Mouse (Mus musculus) limb, embryonic 13.5 days (tissue): ENCODE results near the gene Spire2. TPM values are rescaled to one million over a fixed set of nuclear protein-coding genes. Genes with fewer than 3 reads are reported as not detected.
A peak's percentile ranks its signal among the peaks of the same experiment; 100 is the strongest.
"Not testable (repeated sequence)": the region's sequence is repeated elsewhere in the genome, so short reads cannot be mapped to it uniquely, and the experiment has no call there.

Experiments used
- ATAC-seq: fragments of 200-750 bp; cut with Nextera tagmentation; 2 replicates; pipeline ENCODE4 v1.8.0; 2017; ENCODE audit warnings: low read depth, moderate number of reproducible peaks, moderate TSS enrichment; ENCODE audit not compliant: low FRiP score
- H3K27ac ChIP-seq: fragments of 300-500 bp; sonication (generic); 2 replicates; pipeline ENCODE4 v1.5.1; 2015; ENCODE audit warnings: inconsistent platforms, mild to moderate bottlenecking, moderate library complexity
- H3K27me3 ChIP-seq: fragments of 300-500 bp; sonication (generic); 2 replicates; pipeline ENCODE4 v1.6.1; 2015; ENCODE audit warnings: mild to moderate bottlenecking, inconsistent platforms
- H3K36me3 ChIP-seq: fragments of 300-500 bp; sonication (generic); 2 replicates; pipeline ENCODE4 v1.6.1; 2015; ENCODE audit warnings: inconsistent platforms, mild to moderate bottlenecking, moderate library complexity
- H3K4me1 ChIP-seq: fragments of 300-500 bp; sonication (generic); 2 replicates; pipeline ENCODE4 v1.6.1; 2015; ENCODE audit warnings: inconsistent platforms
- H3K4me2 ChIP-seq: fragments of 300-500 bp; sonication (generic); replicated peaks from 2 replicates; pipeline ENCODE4 v1.6.1; 2015; ENCODE audit warnings: inconsistent platforms, mild to moderate bottlenecking, moderate library complexity
- H3K4me3 ChIP-seq: fragments of 300-500 bp; sonication (generic); 2 replicates; pipeline ENCODE4 v1.5.1; 2015; ENCODE audit warnings: moderate library complexity, mild to moderate bottlenecking, inconsistent platforms
- H3K9ac ChIP-seq: fragments of 300-500 bp; sonication (generic); 2 replicates; pipeline ENCODE4 v1.6.1; 2015; ENCODE audit warnings: mild to moderate bottlenecking, inconsistent platforms
- H3K9me3 ChIP-seq: fragments of 300-500 bp; sonication (generic); 2 replicates; pipeline ENCODE4 v1.6.1; 2016; ENCODE audit warnings: inconsistent platforms
- WGBS: fragments of 180-500 bp; shearing (Covaris S2); methylation state at CpG from one replicate; pipeline ENCODE4 v1.1.7; 2015; 5-methylcytosine and 5-hydroxymethylcytosine counted together
- polyA plus RNA-seq: library from polyadenylated mRNA; unstranded; fragments of >200 nt; fragmentation: Nextera tagmentation; extraction: Ambion mirVana; gene quantifications from 2 replicates; pipeline ENCODE4 v1.2.1, GENCODE M21; 2015

The Spire2 gene
- polyA plus RNA-seq: 0.80 and 1.1 TPM in 2 replicates

DNA sequence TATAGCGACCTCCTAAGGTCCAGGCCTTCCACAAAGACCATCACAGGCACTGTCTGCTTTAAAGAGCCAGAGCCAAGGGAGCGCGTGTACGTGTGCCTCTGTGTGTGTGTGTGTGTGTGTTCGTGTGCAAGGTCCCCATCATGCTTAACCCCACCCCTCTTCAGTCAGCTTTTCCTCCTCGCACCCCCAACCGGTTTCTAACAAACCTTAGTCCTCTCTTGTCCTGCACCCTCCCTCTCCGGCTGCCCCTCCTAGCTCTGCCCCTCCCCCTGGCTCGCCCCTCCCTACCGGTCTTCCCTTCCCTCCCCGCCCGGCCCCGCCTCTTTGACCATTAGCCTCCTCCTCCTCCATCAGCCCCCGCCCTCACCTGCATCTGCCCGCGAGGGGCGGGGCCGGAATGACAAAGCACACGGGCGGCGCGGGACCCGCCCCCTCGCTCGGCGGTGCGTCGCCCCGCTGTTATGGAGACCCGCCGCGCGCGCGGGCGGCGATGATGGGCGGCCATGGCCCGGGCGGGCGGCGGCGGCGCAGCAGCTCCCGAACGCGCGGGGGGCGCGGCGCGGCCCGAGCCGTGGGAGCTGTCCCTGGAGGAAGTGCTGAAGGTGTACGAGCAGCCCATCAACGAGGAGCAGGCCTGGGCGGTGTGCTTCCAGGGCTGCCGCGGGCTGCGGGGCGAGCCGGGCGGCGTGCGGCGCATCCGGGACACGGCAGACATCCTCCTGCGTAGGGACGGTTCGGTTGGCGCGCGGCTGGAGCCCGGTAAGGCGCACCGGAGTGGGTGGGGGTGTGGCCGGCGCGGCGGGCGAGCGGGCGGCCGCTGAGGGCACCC, at the start of gene Spire2:
TSS of gene Spire2 (plus strand) at position 452 of the 829 bp plus-strand sequence.
- Histone ChIP-seq H3K27me3 (peaks cover 40% of the 10 kb centered on the region), H3K27ac (no peak within 1 kb of the TSS), H3K9ac (peak within 1 kb of the TSS; percentile 62), H3K4me2 (peak within 1 kb of the TSS; percentile 93), H3K4me3 (peak within 1 kb of the TSS; percentile 53), H3K4me1 (peaks cover 7% of the 10 kb centered on the region), H3K36me3 (no peaks in the 10 kb centered on the region), H3K9me3 (no peaks in the 10 kb centered on the region)
- WGBS: under 1% methylated on average over 78 of the region's 85 CpGs
- peak; percentile 87 for ATAC-seq

DNA sequence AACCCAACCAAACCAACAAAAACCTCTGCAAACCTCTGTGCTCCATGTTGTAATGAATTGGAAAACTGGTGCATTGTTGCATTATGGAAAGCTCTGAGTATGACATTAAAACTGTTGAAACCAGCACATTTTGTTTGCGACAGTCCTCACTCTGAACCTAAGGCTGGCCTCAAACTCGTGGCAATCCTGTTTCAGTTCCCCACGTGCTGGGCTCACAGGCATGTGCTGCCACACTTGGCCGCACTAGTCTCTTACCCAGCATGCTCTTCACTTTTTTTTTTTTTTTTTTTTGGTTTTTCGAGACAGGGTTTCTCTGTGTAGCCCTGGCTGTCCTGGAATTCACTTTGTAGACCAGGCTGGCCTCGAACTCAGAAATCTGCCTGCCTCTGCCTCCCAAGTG, 49.5 kb upstream of the Spire2 start:
- H3K9me3 ChIP-seq, H3K4me2 ChIP-seq, H3K27me3 ChIP-seq, H3K27ac ChIP-seq, H3K4me3 ChIP-seq, H3K4me1 ChIP-seq, H3K9ac ChIP-seq, ATAC-seq: not testable (repeated sequence)
- peaks cover 44% of the 10 kb centered on the region for H3K36me3 ChIP-seq
- 92% methylated on average over 5 of the region's 6 CpGs for WGBS

DNA sequence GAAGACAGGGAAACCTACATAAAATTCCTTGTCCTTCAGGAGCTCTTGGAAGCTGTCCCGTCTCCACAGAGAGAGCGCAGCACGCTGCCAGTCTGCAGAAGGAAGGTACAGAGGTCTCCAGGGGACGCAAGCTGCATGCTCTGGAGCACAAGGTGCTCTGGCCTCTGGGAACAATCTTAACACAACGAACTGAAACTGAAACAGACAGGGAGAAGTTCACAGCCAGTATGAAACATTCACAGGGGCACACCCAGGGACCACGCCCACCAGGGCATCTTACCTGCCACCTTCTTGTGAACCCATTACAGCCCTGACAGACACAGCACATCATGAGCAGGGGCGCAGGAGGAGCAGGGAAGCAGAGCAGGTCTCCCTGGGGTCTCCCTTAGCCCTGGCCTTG, 48.5 kb upstream of the Spire2 start:
- H3K4me3 ChIP-seq: no peak overlapping the region
- no peaks in the 10 kb centered on the region for H3K9me3 ChIP-seq
- H3K27ac ChIP-seq: no peak overlapping the region
- H3K4me2 ChIP-seq: no peak overlapping the region
- H3K36me3 ChIP-seq: peaks cover 49% of the 10 kb centered on the region
- no peak overlapping the region for H3K9ac ChIP-seq
- WGBS: 88% methylated on average over 7 of the region's 7 CpGs
- no peaks in the 10 kb centered on the region for H3K27me3 ChIP-seq
- no peaks in the 10 kb centered on the region for H3K4me1 ChIP-seq
- ATAC-seq: no peak

DNA sequence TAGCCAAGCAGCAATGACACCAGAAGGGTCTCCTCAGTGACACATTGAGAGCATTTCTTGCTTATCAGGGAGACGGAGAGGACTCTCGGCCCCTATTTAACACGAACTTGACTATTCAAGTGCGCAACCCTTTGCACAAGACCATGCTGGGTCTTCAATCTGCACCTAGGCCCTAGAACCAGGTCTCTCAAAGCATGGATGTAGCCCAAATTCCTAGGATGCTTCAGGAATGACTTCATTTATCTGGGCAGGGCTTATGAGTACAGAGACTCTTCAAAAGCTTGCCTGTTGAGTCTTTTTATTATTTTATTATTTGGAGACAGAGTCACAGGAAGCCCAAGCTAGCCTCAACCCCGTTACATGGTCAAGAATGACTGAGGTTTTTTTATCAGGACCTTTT, 48.0 kb upstream of the Spire2 start:
- WGBS: 93% methylated on average over 5 of the region's 5 CpGs
- Histone ChIP-seq H3K4me2 (no peak overlapping the region), H3K4me1 (no peaks in the 10 kb centered on the region), H3K9ac (no peak overlapping the region), H3K27me3 (no peaks in the 10 kb centered on the region), H3K36me3 (peaks cover 54% of the 10 kb centered on the region), H3K27ac (no peak overlapping the region), H3K9me3 (no peaks in the 10 kb centered on the region), H3K4me3 (no peak overlapping the region)
- ATAC-seq: no peak

DNA sequence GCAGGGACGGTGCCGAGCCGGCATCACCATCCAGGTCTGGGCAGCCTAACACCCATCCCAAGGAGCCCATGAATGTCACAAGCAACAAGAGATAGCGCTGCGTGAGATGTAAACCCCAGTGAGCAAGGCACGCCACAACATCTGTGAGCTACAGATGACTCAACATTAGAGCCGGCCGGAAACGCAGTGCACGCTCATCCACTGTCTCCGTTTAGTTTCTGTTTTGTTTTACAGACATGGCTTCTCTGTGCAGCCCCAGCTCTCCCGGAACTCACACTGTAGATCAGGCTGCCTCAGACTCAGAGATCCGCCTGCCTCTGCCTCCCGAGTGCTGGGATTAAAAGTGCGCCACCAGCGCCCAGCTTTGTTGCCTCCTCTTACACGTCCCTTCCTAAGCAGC, 45.2 kb upstream of the Spire2 start:
- WGBS: 94% methylated on average over 17 of the region's 17 CpGs
- ATAC-seq: no peak
- H3K4me1 ChIP-seq: no peaks in the 10 kb centered on the region
- H3K4me3 ChIP-seq: no peak overlapping the region
- peaks cover 47% of the 10 kb centered on the region for H3K36me3 ChIP-seq
- H3K4me2 ChIP-seq: no peak overlapping the region
- no peak overlapping the region for H3K9ac ChIP-seq
- H3K27me3 ChIP-seq: no peaks in the 10 kb centered on the region
- H3K9me3 ChIP-seq: no peaks in the 10 kb centered on the region
- no peak overlapping the region for H3K27ac ChIP-seq

DNA sequence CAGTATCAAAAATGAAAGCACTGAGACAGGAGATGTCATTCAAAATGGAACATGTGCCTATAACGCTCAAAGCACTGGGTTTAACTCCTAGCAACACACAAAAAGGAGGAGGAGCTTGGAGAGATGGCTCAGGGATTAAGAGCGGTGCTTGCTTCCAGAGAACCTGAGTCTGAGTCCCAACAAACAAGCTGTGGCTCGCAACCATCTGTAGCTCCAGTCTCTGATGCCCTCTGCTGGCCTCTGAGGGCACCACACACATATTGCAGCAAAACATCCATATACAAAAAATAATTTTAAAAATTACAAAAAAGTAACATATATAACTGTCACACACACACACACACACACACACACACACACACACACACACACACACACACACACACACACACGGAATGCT, 42.3 kb upstream of the Spire2 start:
- Histone ChIP-seq H3K4me3 (no peak overlapping the region), H3K4me1 (no peaks in the 10 kb centered on the region), H3K9me3 (no peaks in the 10 kb centered on the region), H3K4me2 (no peak overlapping the region), H3K27me3 (no peaks in the 10 kb centered on the region), H3K27ac (no peak overlapping the region), H3K9ac (no peak overlapping the region), H3K36me3 (peaks cover 66% of the 10 kb centered on the region)
- WGBS: 76% methylated on average over 4 of the region's 4 CpGs
- no peak for ATAC-seq

DNA sequence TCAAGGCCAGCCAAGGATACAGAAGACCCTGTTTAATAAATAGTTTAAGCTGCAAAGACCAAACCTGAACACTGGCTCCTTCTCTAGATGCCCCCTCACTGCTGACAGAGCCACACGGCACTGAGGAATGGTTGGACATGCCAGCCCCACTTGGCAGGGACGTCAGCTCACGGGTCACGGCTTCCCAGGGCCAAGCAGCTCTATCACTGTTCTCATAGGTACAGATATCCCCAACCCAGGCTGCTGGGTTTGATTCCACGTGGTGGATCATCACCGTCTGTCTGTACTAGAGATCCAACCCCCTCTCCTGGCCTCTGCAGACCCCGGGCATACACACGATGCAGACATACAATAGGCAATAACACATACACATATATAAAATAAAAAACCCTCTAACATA, 41.8 kb upstream of the Spire2 start:
- no peak for ATAC-seq
- WGBS: 95% methylated on average over 8 of the region's 8 CpGs

DNA sequence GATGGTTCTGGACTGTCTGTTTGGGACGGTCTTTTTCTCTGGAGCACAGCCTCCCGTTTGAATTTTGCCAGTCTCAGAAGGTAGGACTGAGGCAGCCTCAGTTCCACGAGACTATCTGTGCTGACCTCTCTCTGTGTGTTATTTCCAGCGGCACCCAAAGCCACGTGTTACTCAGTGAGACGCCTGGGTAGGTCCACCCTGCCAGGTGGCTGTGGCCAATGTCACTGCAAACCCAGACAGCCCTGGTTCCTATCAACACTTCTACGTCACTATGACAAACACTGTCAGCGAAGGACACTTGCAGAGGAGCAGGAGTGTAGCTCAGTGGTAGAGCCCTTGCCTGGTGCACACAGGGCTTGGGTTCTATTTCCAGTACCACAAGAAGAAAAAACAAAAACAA, 40.8 kb upstream of the Spire2 start:
- H3K4me3 ChIP-seq: no peak overlapping the region
- no peaks in the 10 kb centered on the region for H3K4me1 ChIP-seq
- ATAC-seq: no peak
- no peaks in the 10 kb centered on the region for H3K9me3 ChIP-seq
- H3K27ac ChIP-seq: no peak overlapping the region
- H3K4me2 ChIP-seq: no peak overlapping the region
- no peak overlapping the region for H3K9ac ChIP-seq
- 89% methylated on average over 8 of the region's 8 CpGs for WGBS
- no peaks in the 10 kb centered on the region for H3K27me3 ChIP-seq
- peaks cover 72% of the 10 kb centered on the region for H3K36me3 ChIP-seq

More for the DNA sequence above, 41.8 kb upstream of the Spire2 start:
- no peaks in the 10 kb centered on the region for H3K9me3 ChIP-seq
- peaks cover 68% of the 10 kb centered on the region for H3K36me3 ChIP-seq
- H3K4me1 ChIP-seq: no peaks in the 10 kb centered on the region
- no peak overlapping the region for H3K4me2 ChIP-seq
- no peak overlapping the region for H3K9ac ChIP-seq
- H3K27me3 ChIP-seq: no peaks in the 10 kb centered on the region
- H3K27ac ChIP-seq: no peak overlapping the region
- no peak overlapping the region for H3K4me3 ChIP-seq

DNA sequence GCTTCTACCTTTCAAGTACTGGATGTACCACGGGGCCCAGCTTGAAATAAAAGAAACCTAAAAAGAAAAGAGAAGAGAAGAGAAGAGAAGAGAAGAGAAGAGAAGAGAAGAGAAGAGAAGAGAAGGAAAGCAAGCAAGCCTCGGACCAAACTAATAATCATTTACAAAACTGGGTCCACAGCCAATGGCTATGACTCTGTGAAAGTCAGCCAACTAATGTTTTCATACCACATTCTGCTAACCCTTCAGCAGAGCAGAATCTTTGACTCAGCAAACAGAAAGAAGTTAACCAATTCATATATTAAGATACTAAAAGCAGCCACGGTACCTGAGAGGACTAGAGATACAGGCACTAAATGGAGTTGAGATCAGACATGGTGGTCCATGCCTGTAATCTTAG, 40.2 kb upstream of the Spire2 start:
- Histone ChIP-seq H3K4me1 (no peaks in the 10 kb centered on the region), H3K27ac (no peak overlapping the region), H3K9me3 (no peaks in the 10 kb centered on the region), H3K9ac (no peak overlapping the region), H3K27me3 (no peaks in the 10 kb centered on the region), H3K4me3 (no peak overlapping the region), H3K36me3 (peaks cover 71% of the 10 kb centered on the region), H3K4me2 (no peak overlapping the region)
- no peak for ATAC-seq
- WGBS: 80% methylated on average over 3 of the region's 3 CpGs

DNA sequence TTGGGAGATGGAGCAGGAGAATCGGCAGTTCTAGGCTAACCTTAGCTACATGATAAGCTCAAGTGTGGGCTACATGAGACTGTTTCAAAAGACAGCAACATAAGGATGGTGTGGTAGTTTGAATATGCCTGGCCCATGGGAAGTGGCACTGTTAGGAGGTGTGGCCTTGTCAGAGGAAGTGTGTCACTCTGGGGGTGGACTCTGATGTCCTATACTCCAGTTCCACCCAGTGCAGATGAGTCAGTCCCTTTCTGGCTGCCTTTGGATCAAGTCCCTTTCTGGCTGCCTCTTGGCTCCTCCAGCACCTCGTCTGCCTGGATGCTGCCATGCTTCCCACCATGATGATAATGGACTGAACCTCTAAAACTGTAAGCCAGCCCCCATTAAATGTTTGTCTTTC, 39.7 kb upstream of the Spire2 start:
- WGBS: 84% methylated on average over 2 of the region's 2 CpGs
- peaks cover 71% of the 10 kb centered on the region for H3K36me3 ChIP-seq
- no peak for ATAC-seq

DNA sequence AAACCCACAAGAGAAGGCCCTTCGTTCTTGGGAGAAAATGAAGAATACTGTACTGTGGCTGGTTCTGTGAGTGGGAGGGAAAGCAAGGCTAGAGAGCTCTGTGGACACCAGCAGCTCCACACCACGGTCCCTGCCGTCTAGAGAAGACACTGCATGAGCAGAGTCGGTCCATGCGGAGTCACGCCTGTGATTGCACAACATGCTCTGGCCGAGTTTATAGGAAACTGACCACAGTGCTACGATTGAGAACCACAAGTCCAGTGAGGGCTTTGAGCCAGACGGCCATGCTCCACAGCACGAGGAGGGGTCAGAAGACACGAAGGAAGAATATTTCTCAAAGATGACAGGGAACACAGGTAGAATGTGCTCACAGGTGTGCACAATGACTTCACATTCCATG, 34.2 kb upstream of the Spire2 start:
- Histone ChIP-seq H3K4me3 (no peak overlapping the region), H3K9me3 (no peaks in the 10 kb centered on the region), H3K9ac (no peak overlapping the region), H3K4me1 (no peaks in the 10 kb centered on the region), H3K4me2 (no peak overlapping the region), H3K27ac (no peak overlapping the region), H3K36me3 (peaks cover 47% of the 10 kb centered on the region), H3K27me3 (no peaks in the 10 kb centered on the region)
- WGBS: 91% methylated on average over 11 of the region's 11 CpGs
- ATAC-seq: no peak

More for the DNA sequence above, 39.7 kb upstream of the Spire2 start:
- Histone ChIP-seq H3K9me3 (no peaks in the 10 kb centered on the region), H3K9ac (no peak overlapping the region), H3K27me3 (no peaks in the 10 kb centered on the region), H3K4me1 (no peaks in the 10 kb centered on the region), H3K27ac (no peak overlapping the region), H3K4me2 (no peak overlapping the region), H3K4me3 (no peak overlapping the region)

DNA sequence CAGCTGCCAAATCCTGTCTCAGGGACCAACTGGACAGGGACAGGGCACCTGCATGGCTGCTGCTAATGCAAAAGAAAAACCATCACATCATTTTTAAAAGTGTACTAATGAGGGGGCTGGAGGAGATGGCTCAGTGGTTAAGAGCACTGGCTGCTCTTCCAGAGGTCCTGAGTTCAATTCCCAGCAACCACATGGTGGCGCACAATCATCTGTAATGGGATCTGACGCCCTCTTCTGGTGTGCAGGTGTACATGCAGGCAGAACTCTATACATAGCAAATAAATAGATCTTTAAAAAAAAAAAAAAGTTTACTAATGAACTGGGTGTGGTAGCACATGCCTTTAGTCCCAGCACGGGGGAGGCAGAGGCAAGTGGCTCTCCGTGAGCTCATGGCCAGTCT, 23.8 kb upstream of the Spire2 start:
- Histone ChIP-seq H3K36me3 (peaks cover 52% of the 10 kb centered on the region), H3K4me2 (no peak overlapping the region), H3K27me3 (no peaks in the 10 kb centered on the region), H3K9me3 (no peaks in the 10 kb centered on the region), H3K27ac (no peak overlapping the region), H3K4me1 (no peaks in the 10 kb centered on the region), H3K4me3 (no peak overlapping the region), H3K9ac (no peak overlapping the region)
- no peak for ATAC-seq
- WGBS: 72% methylated on average over 4 of the region's 4 CpGs
